Mouse (Mus musculus) effector memory CD4-positive, alpha-beta T cell, adult 5 months (primary cell): ENCODE data around the gene Fsip1. TPM values are rescaled to one million over a fixed set of nuclear protein-coding genes. Genes with fewer than 3 reads are reported as not detected.

ENCODE experiments used
- polyA plus RNA-seq: library from polyadenylated mRNA; unstranded; fragments of 100-300 nt; shearing (Covaris generic); gene quantifications from one replicate; pipeline ENCODE4 v1.2.1, GENCODE M21; 2017

Gene Fsip1
- not detected for polyA plus RNA-seq

DNA sequence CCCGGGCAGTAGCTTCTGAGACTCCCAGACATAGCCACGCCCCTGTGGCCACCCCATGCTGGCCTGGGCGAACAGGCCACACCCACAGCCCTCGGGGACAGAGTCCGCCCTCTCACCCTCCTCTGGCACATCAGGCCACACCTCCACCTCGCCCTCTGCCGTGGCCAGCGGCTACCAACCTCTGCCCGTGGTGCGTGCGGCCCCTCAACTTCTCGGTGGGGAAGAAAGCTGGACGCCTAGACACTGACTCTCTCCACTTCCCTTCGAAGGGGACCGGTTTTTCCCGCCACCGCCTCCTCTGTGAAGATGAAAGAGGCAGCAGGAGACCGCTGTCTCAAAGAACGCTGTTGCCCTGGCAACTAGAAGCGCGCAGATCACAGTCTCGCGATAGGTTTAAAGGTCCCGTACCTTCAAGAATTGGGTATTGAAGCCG lies at the start of gene Fsip1:
TSS of gene Fsip1 (minus strand) at position 346 of the 433 bp plus-strand sequence.

DNA sequence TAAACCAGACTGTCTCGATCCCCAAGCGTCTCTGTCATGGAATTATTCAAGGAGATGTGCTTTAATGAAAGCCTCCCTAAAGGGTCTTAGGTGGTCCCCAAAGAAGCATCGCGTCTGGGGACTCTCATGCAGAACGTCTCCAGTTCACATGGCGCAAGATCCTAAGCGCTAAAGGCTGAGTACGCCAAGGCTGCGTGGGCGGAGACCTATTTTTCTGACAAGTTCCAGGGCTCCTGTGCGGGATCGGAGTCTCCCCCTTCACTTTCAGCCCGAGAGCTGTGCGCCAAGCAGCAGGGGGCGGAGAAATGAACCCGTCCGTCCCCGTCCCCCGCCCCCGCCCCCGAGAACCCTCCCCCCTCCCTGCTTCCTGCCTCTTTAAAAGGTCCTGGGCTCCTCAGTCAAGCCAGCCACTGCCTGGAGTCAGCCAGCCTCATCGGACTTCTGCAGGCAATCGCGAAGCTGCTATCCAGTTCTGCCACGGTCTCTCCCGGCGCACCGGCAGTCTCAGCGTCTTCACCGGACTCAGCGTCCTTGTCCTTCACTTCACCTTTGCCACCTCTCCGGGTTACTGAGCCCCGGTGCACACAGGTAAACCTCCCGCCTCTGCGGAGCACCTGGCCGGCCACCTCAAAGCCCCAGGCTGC lies 145.2 kb downstream of the Fsip1 start, which contains the start of gene Thbs1:
TSS of gene Thbs1 (plus strand) at position 389 of the 644 bp plus-strand sequence.

Other genes with a start within 250 kb of the Fsip1 start
- gene Thbs1, start 145.1 kb downstream of the Fsip1 start, polyA plus RNA-seq, result not detected
- gene Gpr176, start 116.5 kb upstream of the Fsip1 start, polyA plus RNA-seq, result not detected
- 11.0 TPM for gene Eif2ak4, start 131.7 kb upstream of the Fsip1 start, polyA plus RNA-seq
- gene Srp14, start 222.7 kb upstream of the Fsip1 start, polyA plus RNA-seq, result 240 TPM